Mouse (Mus musculus): ENCODE results near the gene Tmcc3. TPM values are rescaled to one million over a fixed set of nuclear protein-coding genes. Genes with fewer than 3 reads are reported as not detected.

Tmcc3 gene
- total RNA-seq, 2 experiments from 2014 or later, result 20.2 to 27.2 TPM

GRCm38 (mm10) chr10:94462386-94463064 lies 150.8 kb downstream of the Tmcc3 start:
- no peak for DNase-seq (ENCODE audit: extremely low spot score in 1 of 2, low spot score in 2 of 2)
- no peak overlapping the region for H3K27ac ChIP-seq
- no peak overlapping the region for H3K4me3 ChIP-seq
- intact Hi-C loops (cut with DNase I), result no loop called here
- no peak for TF ChIP-seq CTCF (IDR thresholded peaks at IDR 0.05)

GRCm38 (mm10) chr10:94463410-94463809 lies 151.7 kb downstream of the Tmcc3 start:
- no peak for TF ChIP-seq CTCF (IDR thresholded peaks at IDR 0.05)
- Histone ChIP-seq H3K4me3 (no peak overlapping the region), H3K27ac (no peak overlapping the region)
- intact Hi-C loops (cut with DNase I), result no loop called here
- DNase-seq (ENCODE audit: extremely low spot score in 1 of 2, low spot score in 2 of 2), result no peak

- TF ChIP-seq CTCF (IDR thresholded peaks at IDR 0.05), result no peak
- 0 out of 2 replicates have a peak overlapping the region, but pooled peaks have one; percentile 8 for H3K27ac ChIP-seq
- intact Hi-C loops (cut with DNase I), result no loop called here
- no peak overlapping the region for H3K4me3 ChIP-seq
- DNase-seq (ENCODE audit: extremely low spot score in 1 of 2, low spot score in 2 of 2), result no peak
Observed at GRCm38 (mm10) chr10:94465646-94466045, 153.9 kb downstream of the Tmcc3 start.

GRCm38 (mm10) chr10:94466313-94466712 lies 154.6 kb downstream of the Tmcc3 start:
- peak in 1 of 2 experiments; percentile 14 for DNase-seq (ENCODE audit: extremely low spot score in 1 of 2, low spot score in 2 of 2)

GRCm38 (mm10) chr10:94471487-94471886 lies 159.7 kb downstream of the Tmcc3 start:
- no peak for TF ChIP-seq CTCF (IDR thresholded peaks at IDR 0.05)
- no peak overlapping the region for H3K27ac ChIP-seq
- no peak overlapping the region for H3K4me3 ChIP-seq
- DNase-seq (ENCODE audit: extremely low spot score in 1 of 2, low spot score in 2 of 2), result no peak
- intact Hi-C loops (cut with DNase I), result no loop called here

More at GRCm38 (mm10) chr10:94466313-94466712, 154.6 kb downstream of the Tmcc3 start:
- no peak overlapping the region for H3K4me3 ChIP-seq
- H3K27ac ChIP-seq, result peak overlapping the region; percentile 66
- intact Hi-C loops (cut with DNase I), result no loop called here
- no peak for TF ChIP-seq CTCF (IDR thresholded peaks at IDR 0.05)

GRCm38 (mm10) chr10:94473501-94473900 lies 161.8 kb downstream of the Tmcc3 start:
- no peak for TF ChIP-seq CTCF (IDR thresholded peaks at IDR 0.05)
- H3K27ac ChIP-seq, result no peak overlapping the region
- H3K4me3 ChIP-seq, result no peak overlapping the region
- DNase-seq (ENCODE audit: extremely low spot score in 1 of 2, low spot score in 2 of 2), result no peak
- intact Hi-C loops (cut with DNase I), result no loop called here

GRCm38 (mm10) chr10:94474185-94474584 lies 162.4 kb downstream of the Tmcc3 start:
- H3K27ac ChIP-seq, result no peak overlapping the region
- no peak overlapping the region for H3K4me3 ChIP-seq
- intact Hi-C loops (cut with DNase I), result no loop called here
- DNase-seq (ENCODE audit: extremely low spot score in 1 of 2, low spot score in 2 of 2), result no peak
- TF ChIP-seq CTCF (IDR thresholded peaks at IDR 0.05), result no peak

GRCm38 (mm10) chr10:94477366-94478225 lies 165.8 kb downstream of the Tmcc3 start:
- H3K4me3 ChIP-seq, result no peak overlapping the region
- H3K27ac ChIP-seq, result no peak overlapping the region
- DNase-seq (ENCODE audit: extremely low spot score in 1 of 2, low spot score in 2 of 2), result no peak
- intact Hi-C loops (cut with DNase I), result no loop called here
- no peak for TF ChIP-seq CTCF (IDR thresholded peaks at IDR 0.05)

GRCm38 (mm10) chr10:94479646-94480045 lies 167.9 kb downstream of the Tmcc3 start:
- no peak for TF ChIP-seq CTCF (IDR thresholded peaks at IDR 0.05)
- intact Hi-C loops (cut with DNase I), result no loop called here

GRCm38 (mm10) chr10:94480380-94481101 lies 168.8 kb downstream of the Tmcc3 start:
- intact Hi-C loops (cut with DNase I), result no loop called here
- DNase-seq (ENCODE audit: extremely low spot score in 1 of 2, low spot score in 2 of 2), result peak; percentile 39 to 44
- no peak for TF ChIP-seq CTCF (IDR thresholded peaks at IDR 0.05)
- no peak overlapping the region for H3K4me3 ChIP-seq
- peak overlapping the region; percentile 32; the same call in 1 of the 2 replicates for H3K27ac ChIP-seq

More at GRCm38 (mm10) chr10:94479646-94480045, 167.9 kb downstream of the Tmcc3 start:
- H3K27ac ChIP-seq, result peak overlapping the region; percentile 32; the same call in 1 of the 2 replicates
- no peak overlapping the region for H3K4me3 ChIP-seq
- no peak for DNase-seq (ENCODE audit: extremely low spot score in 1 of 2, low spot score in 2 of 2)

GRCm38 (mm10) chr10:94481613-94482012 lies 169.9 kb downstream of the Tmcc3 start:
- DNase-seq (ENCODE audit: extremely low spot score in 1 of 2, low spot score in 2 of 2), result no peak
- no peak for TF ChIP-seq CTCF (IDR thresholded peaks at IDR 0.05)
- intact Hi-C loops (cut with DNase I), result no loop called here
- H3K27ac ChIP-seq, result no peak overlapping the region
- H3K4me3 ChIP-seq, result no peak overlapping the region

- intact Hi-C loops (cut with DNase I), result no loop called here
- H3K27ac ChIP-seq, result no peak overlapping the region
- no peak for DNase-seq (ENCODE audit: extremely low spot score in 1 of 2, low spot score in 2 of 2)
- TF ChIP-seq CTCF (IDR thresholded peaks at IDR 0.05), result no peak
- H3K4me3 ChIP-seq, result no peak overlapping the region
Observed at GRCm38 (mm10) chr10:94486179-94486578, 174.4 kb downstream of the Tmcc3 start.
